ENCODE assay signal across 8 mouse cellular contexts in genomic region chr1:165388716-165389115, GRCm38 (mm10).
A peak's percentile ranks its signal among the peaks of the same experiment; 100 is the strongest.
DNase-seq lines count a peak whose midpoint lies in the region; ATAC-seq lines count a peak whose summit lies in the region.

No protein-coding gene starts in this region.

- DNase-seq in frontal cortex, postnatal 10 days (ENCODE audit: low spot score in 2 of 2), result no peak
- peak; percentile 20 for DNase-seq in urinary bladder, postnatal 14 days (ENCODE audit: low spot score)
- no peak for DNase-seq in urinary bladder, adult 2 months (ENCODE audit: low spot score)
- DNase-seq in kidney, adult 8-10 months, result peak; percentile 31 to 60
- DNase-seq in right cerebral cortex, postnatal 14 days, result no peak

- ATAC-seq in frontal cortex, adult (ENCODE audit: low TSS enrichment), result peak; percentile 42; the same call in 1 of the 2 replicates
- ATAC-seq in megakaryocyte progenitor cell, adult 5-6 weeks (replicated peaks; ENCODE audit: poor library complexity), result peak; percentile 54
- ATAC-seq in inflammation-experienced regulatory T-cells, adult 6 months, result no peak

Comparison
In these comparisons a context has a peak if more than half of its experiments do, and no peak if none do; other contexts are left out.
1. DNase-seq: peak in urinary bladder, postnatal 14 days (single experiment) and kidney, adult 8-10 months (2 of 2); none in frontal cortex, postnatal 10 days (0 of 2), urinary bladder, adult 2 months (single experiment) and right cerebral cortex, postnatal 14 days (single experiment).